Mouse (Mus musculus): ENCODE data around the gene Gm12184. TPM values are rescaled to one million over a fixed set of nuclear protein-coding genes. Genes with fewer than 3 reads are reported as not detected.

Gene Gm12184
- polyA plus RNA-seq, 1 experiment from 2014 or later: 1.4 TPM

DNA sequence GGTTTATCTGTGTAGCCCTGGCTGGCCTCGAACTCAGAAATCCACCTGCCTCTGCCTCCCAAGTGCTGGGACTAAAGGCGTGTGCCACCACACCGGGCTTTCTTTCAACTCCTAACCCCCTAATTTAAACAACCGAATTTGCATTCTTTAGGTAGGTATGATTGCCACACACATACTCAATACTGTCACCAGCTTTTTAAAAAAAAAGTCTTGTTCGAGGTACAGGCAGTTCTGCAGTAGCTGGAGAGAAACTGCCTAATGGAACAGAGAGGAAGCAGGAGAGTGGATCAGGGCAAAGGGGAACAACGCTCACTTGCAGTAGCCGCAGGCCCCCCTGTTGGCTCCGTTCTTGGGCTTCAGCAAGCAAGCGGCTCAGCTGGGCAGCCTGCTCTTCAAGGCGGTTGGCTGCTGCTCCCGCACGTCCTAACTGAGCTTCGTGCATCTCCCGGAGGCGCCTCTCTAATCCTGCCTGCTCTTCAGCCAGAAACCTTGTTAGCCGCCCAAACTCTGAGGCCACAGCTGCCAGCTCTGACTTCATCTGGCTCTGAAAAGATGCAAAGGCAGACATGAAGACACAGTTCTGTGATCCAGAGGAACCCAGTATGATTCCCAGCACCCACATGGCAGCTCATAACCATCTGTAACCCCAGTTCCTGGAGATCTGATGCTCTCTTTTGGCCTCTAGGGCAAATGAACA lies 17.6 kb downstream of the Gm12184 start:
- 0 out of 2 replicates have a peak overlapping the region, but pooled peaks have one; percentile 15 for H3K27ac ChIP-seq (replicated peaks)

GRCm38 (mm10) chr11:48808304-48808646 lies 18.2 kb downstream of the Gm12184 start:
- peaks cover 22% of the 10 kb centered on the region for H3K4me1 ChIP-seq (replicated peaks)
- H3K9me3 ChIP-seq (replicated peaks): no peaks in the 10 kb centered on the region
- peaks cover 100% of the 10 kb centered on the region for H3K36me3 ChIP-seq (replicated peaks)
- H3K4me3 ChIP-seq (replicated peaks): no peak overlapping the region
- H3K9ac ChIP-seq: no peak overlapping the region
- 0 out of 2 replicates have a peak overlapping the region, but pooled peaks have one; percentile 41 for H3K27ac ChIP-seq (replicated peaks)
- no peaks in the 10 kb centered on the region for H3K27me3 ChIP-seq
- ATAC-seq (ENCODE audit: insufficient read depth): no peak
- H3K4me2 ChIP-seq: no peak overlapping the region

More for the DNA sequence above, 17.6 kb downstream of the Gm12184 start:
- Histone ChIP-seq H3K4me1 (replicated peaks) (peaks cover 22% of the 10 kb centered on the region; the same call in 1 of the 2 replicates), H3K36me3 (replicated peaks) (peaks cover 99% of the 10 kb centered on the region), H3K9ac (no peak overlapping the region), H3K4me2 (no peak overlapping the region), H3K4me3 (replicated peaks) (no peak overlapping the region), H3K27me3 (no peaks in the 10 kb centered on the region), H3K9me3 (replicated peaks) (no peaks in the 10 kb centered on the region)
- WGBS (ENCODE audit: insufficient replicate concordance): 72% methylated on average over 16 of the region's 16 CpGs
- no peak for ATAC-seq (ENCODE audit: insufficient read depth)

DNA sequence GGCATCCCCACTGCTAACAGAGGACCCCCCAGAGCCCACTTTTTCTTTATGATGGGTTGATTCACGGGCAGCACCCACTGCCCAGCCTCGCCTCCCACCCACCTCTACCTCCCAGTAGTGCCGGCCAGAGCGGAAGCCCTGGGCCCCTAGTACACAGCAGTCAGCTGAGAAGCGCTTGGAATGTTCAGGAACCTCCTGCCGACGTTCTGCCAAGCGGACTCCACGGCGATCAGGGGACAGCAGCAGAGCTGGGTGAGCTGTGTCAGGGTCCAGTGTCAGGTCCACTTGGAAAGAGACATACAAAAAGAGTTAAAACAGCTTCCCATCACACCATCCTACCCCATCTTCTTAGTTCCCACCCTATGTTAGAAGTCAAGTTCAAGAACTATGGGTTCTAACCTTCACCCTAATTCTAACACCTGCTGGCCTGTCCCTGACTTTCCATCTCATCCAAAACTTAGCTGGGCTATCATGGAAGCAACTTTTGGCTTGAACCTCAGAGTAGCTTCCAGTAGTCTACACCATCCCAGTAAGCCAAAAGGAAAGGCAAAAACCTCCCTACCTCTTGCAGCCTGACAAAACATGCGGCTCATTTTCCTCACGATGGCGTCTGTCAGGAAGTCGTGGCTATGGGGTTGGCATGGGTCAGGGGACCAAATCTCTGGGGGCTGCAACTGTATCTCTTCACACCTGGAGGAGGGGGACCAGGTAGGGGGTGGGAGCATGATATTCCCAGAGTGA lies 18.7 kb downstream of the Gm12184 start:
- Histone ChIP-seq H3K27ac (replicated peaks) (peak overlapping the region; percentile 41; the same call in 1 of the 2 replicates), H3K4me2 (no peak overlapping the region), H3K9ac (no peak overlapping the region), H3K27me3 (no peaks in the 10 kb centered on the region), H3K9me3 (replicated peaks) (no peaks in the 10 kb centered on the region), H3K4me3 (replicated peaks) (no peak overlapping the region), H3K36me3 (replicated peaks) (peaks cover 100% of the 10 kb centered on the region), H3K4me1 (replicated peaks) (peaks cover 27% of the 10 kb centered on the region)
- ATAC-seq (ENCODE audit: insufficient read depth): peak; percentile 4; the same call in 1 of the 2 replicates
- 48% methylated on average over 14 of the region's 14 CpGs for WGBS (ENCODE audit: insufficient replicate concordance)

DNA sequence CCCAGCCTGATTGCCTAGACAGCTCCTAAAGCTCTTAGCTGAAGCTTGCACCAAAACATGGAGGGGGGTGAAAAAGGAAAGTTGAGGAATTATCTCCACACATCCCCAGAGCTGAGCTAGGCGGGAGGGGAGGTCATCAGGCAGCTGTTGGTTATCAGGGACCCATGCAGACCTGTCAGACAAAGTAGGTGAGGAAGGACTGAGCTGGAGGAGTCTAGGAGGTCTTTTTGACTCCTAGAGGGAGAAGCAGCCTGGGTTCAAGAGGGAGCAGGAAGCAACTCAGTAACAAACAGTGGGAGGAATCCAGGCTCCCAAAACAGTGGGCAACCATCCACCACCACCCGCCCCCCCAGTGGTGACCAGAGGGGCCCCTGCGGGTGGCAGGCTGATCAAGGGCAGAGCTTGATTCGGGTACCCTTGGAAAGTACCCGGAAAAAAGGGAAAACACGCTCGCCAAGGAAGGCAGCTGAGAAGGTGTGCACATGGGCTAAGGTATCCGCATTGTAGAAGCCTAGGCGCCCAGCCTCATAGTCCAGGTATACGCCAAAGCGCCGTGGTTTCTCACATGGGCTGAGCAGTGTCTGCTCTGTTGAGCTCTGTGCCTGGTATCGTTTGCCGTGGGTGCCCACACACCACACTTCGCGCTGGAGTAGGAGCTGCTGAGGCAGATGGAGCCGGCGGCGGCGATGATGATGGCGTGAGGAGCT lies 19.4 kb downstream of the Gm12184 start:
- Histone ChIP-seq H3K36me3 (replicated peaks) (peaks cover 100% of the 10 kb centered on the region), H3K27ac (replicated peaks) (peak overlapping the region; percentile 38; the same call in 1 of the 2 replicates), H3K4me1 (replicated peaks) (peaks cover 34% of the 10 kb centered on the region), H3K4me3 (replicated peaks) (no peak overlapping the region), H3K4me2 (no peak overlapping the region), H3K9me3 (replicated peaks) (no peaks in the 10 kb centered on the region), H3K9ac (no peak overlapping the region), H3K27me3 (no peaks in the 10 kb centered on the region)
- WGBS (ENCODE audit: insufficient replicate concordance): 53% methylated on average over 21 of the region's 21 CpGs
- peak; percentile 38 for ATAC-seq (ENCODE audit: insufficient read depth)

- peaks cover 85% of the 10 kb centered on the region for H3K36me3 ChIP-seq (replicated peaks)
- no peak overlapping the region for H3K27ac ChIP-seq (replicated peaks)
- peaks cover 46% of the 10 kb centered on the region for H3K4me1 ChIP-seq (replicated peaks)
- ATAC-seq (ENCODE audit: insufficient read depth): no peak
- no peak overlapping the region for H3K4me3 ChIP-seq (replicated peaks)
- H3K9ac ChIP-seq: no peak overlapping the region
- H3K4me2 ChIP-seq: no peak overlapping the region
- 78% methylated on average over 2 of the region's 2 CpGs for WGBS (ENCODE audit: insufficient replicate concordance)
- no peaks in the 10 kb centered on the region for H3K27me3 ChIP-seq
- no peaks in the 10 kb centered on the region for H3K9me3 ChIP-seq (replicated peaks)
These were observed 21.5 kb downstream of the Gm12184 start for GRCm38 (mm10) chr11:48804922-48805321.

GRCm38 (mm10) chr11:48803988-48804387 lies 22.5 kb downstream of the Gm12184 start:
- no peaks in the 10 kb centered on the region for H3K27me3 ChIP-seq
- H3K9ac ChIP-seq: no peak overlapping the region
- H3K4me3 ChIP-seq (replicated peaks): no peak overlapping the region
- peaks cover 76% of the 10 kb centered on the region for H3K36me3 ChIP-seq (replicated peaks)
- peaks cover 47% of the 10 kb centered on the region for H3K4me1 ChIP-seq (replicated peaks)
- WGBS (ENCODE audit: insufficient replicate concordance): 90% methylated on average over 2 of the region's 2 CpGs
- H3K27ac ChIP-seq (replicated peaks): no peak overlapping the region
- H3K4me2 ChIP-seq: no peak overlapping the region
- no peaks in the 10 kb centered on the region for H3K9me3 ChIP-seq (replicated peaks)
- ATAC-seq (ENCODE audit: insufficient read depth): no peak

- Histone ChIP-seq H3K4me3 (replicated peaks) (peak overlapping the region; percentile 83), H3K27ac (replicated peaks) (peak overlapping the region; percentile 55), H3K9ac (peak overlapping the region; percentile 67), H3K4me2 (peak overlapping the region; percentile 85), H3K4me1 (replicated peaks) (peaks cover 56% of the 10 kb centered on the region), H3K9me3 (replicated peaks) (no peaks in the 10 kb centered on the region), H3K36me3 (replicated peaks) (peaks cover 57% of the 10 kb centered on the region), H3K27me3 (no peaks in the 10 kb centered on the region)
- no peak for ATAC-seq (ENCODE audit: insufficient read depth)
- WGBS (ENCODE audit: insufficient replicate concordance): 45% methylated on average over 17 of the region's 17 CpGs
These were observed 24.4 kb downstream of the Gm12184 start for GRCm38 (mm10) chr11:48801831-48802772.

- Histone ChIP-seq H3K4me1 (replicated peaks) (peaks cover 65% of the 10 kb centered on the region), H3K27me3 (no peaks in the 10 kb centered on the region), H3K9me3 (replicated peaks) (no peaks in the 10 kb centered on the region), H3K4me2 (peak within 1 kb of the TSS; percentile 85), H3K27ac (replicated peaks) (peak within 1 kb of the TSS; percentile 92), H3K36me3 (replicated peaks) (peaks cover 37% of the 10 kb centered on the region), H3K4me3 (replicated peaks) (peak within 1 kb of the TSS; percentile 83), H3K9ac (peak within 1 kb of the TSS; percentile 67)
- under 1% methylated on average over 47 of the region's 47 CpGs for WGBS (ENCODE audit: insufficient replicate concordance)
- ATAC-seq (ENCODE audit: insufficient read depth): peak; percentile 80
These were observed 26.3 kb downstream of the Gm12184 start, which contains the start of gene Rack1 for GRCm38 (mm10) chr11:48799921-48800701. Rack1 (plus strand) TSS chr11:48800332.

GRCm38 (mm10) chr11:48798984-48799920 lies 27.2 kb downstream of the Gm12184 start:
- peak overlapping the region; percentile 92 for H3K27ac ChIP-seq (replicated peaks)
- H3K4me1 ChIP-seq (replicated peaks): peaks cover 61% of the 10 kb centered on the region
- ATAC-seq (ENCODE audit: insufficient read depth): peak; percentile 4
- no peaks in the 10 kb centered on the region for H3K9me3 ChIP-seq (replicated peaks)
- H3K4me2 ChIP-seq: peak overlapping the region; percentile 85
- no peaks in the 10 kb centered on the region for H3K27me3 ChIP-seq
- peaks cover 28% of the 10 kb centered on the region for H3K36me3 ChIP-seq (replicated peaks)
- peak overlapping the region; percentile 83 for H3K4me3 ChIP-seq (replicated peaks)
- 3% methylated on average over 18 of the region's 18 CpGs for WGBS (ENCODE audit: insufficient replicate concordance)
- H3K9ac ChIP-seq: peak overlapping the region; percentile 67

Measured in liver, embryonic 15.5 days (tissue).